Mouse (Mus musculus): ENCODE results near the gene Gnaq. TPM values are rescaled to one million over a fixed set of nuclear protein-coding genes. Genes with fewer than 3 reads are reported as not detected.

Gene Gnaq
- total and polyA plus RNA-seq, 3 experiments = 8.1 to 12.9 (median 8.2) TPM

DNA sequence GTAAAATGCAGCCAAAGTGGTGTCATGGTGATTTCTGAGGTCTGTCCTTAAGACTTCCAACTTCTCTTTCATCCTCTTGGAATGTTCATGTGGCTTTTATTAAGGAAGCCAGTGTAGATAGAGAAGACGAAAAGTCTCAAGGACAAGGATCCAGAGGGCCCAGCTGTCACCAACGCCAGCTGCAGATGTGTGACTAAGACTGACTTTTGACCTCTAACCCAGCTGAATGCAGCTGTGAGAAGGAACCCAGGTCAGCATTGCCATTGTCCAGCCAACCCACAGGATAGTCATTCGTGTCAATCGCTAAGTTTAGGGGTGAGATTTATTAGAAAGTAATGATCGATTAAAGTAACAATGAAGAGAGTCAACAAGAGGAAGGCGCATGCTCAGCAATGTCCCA lies 270.5 kb downstream of the Gnaq start:
- no peaks in the 10 kb centered on the region for H3K9me3 ChIP-seq (replicated peaks; ENCODE audit: low read length)
- no peak overlapping the region for H3K9ac ChIP-seq (ENCODE audit: insufficient read depth, low read depth)
- no peaks in the 10 kb centered on the region for H3K36me3 ChIP-seq (replicated peaks in 1 of 2; ENCODE audit: control insufficient read depth in 1 of 2, insufficient read depth in 1 of 2, low read length in 1 of 2)
- DNase-seq (ENCODE audit: extremely low read depth) = no peak
- H3K27ac ChIP-seq (ENCODE audit: insufficient read depth, low read depth) = no peak overlapping the region
- no peak overlapping the region for H3K4me2 ChIP-seq (ENCODE audit: insufficient read depth, low read depth, poor library complexity, severe bottlenecking)
- in situ Hi-C loops (cut with MboI; ENCODE audit: low pct_ligation_motif_present, low pct_unique_long_range_greater_than_20kb, low sequenced_read_pairs) = no loop called here
- TF ChIP-seq SMC3 (IDR thresholded peaks at IDR 0.05; ENCODE audit: low read depth, low read length) = no peak
- no peak for TF ChIP-seq MAFK (IDR thresholded peaks at IDR 0.05; ENCODE audit: insufficient replicate concordance, low read length)
- TF ChIP-seq KAT2A (IDR thresholded peaks at IDR 0.05; ENCODE audit: insufficient replicate concordance, low read length) = no peak
- TF ChIP-seq CHD2 (IDR thresholded peaks at IDR 0.05; ENCODE audit: low read length) = no peak
- TF ChIP-seq USF2 (conservative IDR thresholded peaks at IDR 0.05; ENCODE audit: low read depth, low read length) = no peak
- TF ChIP-seq TBP (conservative IDR thresholded peaks at IDR 0.05; ENCODE audit: low read depth, low read length) = no peak
- TF ChIP-seq EP300 (IDR thresholded peaks at IDR 0.05; ENCODE audit: low read length) = no peak
- no peak for TF ChIP-seq TCF12 (IDR thresholded peaks at IDR 0.05; ENCODE audit: low read depth, low read length)
- no peak for TF ChIP-seq GABPA (IDR thresholded peaks at IDR 0.05; ENCODE audit: insufficient replicate concordance, low read depth, low read length)
- no peak for TF ChIP-seq POLR2AphosphoS2 (IDR thresholded peaks at IDR 0.05; ENCODE audit: low read depth, low read length)
- TF ChIP-seq ETS1 (conservative IDR thresholded peaks at IDR 0.05; ENCODE audit: low read depth, low read length) = no peak
- TF ChIP-seq UBTF (IDR thresholded peaks at IDR 0.05; ENCODE audit: low read depth, low read length) = no peak
- TF ChIP-seq CHD1 (IDR thresholded peaks at IDR 0.05; ENCODE audit: low read depth, low read length) = no peak
- TF ChIP-seq MEF2A (IDR thresholded peaks at IDR 0.05; ENCODE audit: borderline replicate concordance, low read depth, low read length) = no peak
- no peak overlapping the region for H3K4me3 ChIP-seq (replicated peaks in 1 of 3; ENCODE audit: low read depth in 2 of 3, low read length in 2 of 3, poor library complexity in 1 of 3)
- H3K27me3 ChIP-seq (replicated peaks) = no peaks in the 10 kb centered on the region
- peaks cover 11 to 29% of the 10 kb centered on the region in 2 experiments for H3K4me1 ChIP-seq (ENCODE audit: control insufficient read depth in 1 of 2, insufficient read depth in 2 of 2)
- no peaks in the 10 kb centered on the region for H3K79me2 ChIP-seq (replicated peaks; ENCODE audit: control insufficient read depth, extremely low read depth, insufficient read depth, poor library complexity, severe bottlenecking)
- dilution Hi-C loops (cut with MboI; ENCODE audit: extremely low pct_ligation_motif_present, extremely low pct_unique_long_range_greater_than_20kb, low sequenced_read_pairs) = no loop called here

- TF ChIP-seq USF1 (IDR thresholded peaks at IDR 0.05; ENCODE audit: low read depth, low read length) = peak; percentile 66
- TF ChIP-seq NELFE (IDR thresholded peaks at IDR 0.05; ENCODE audit: low read depth, low read length) = no peak
- peak; percentile 71 for TF ChIP-seq IRF4 (IDR thresholded peaks at IDR 0.05; ENCODE audit: low read depth, low read length)
- TF ChIP-seq JUN (IDR thresholded peaks at IDR 0.05; ENCODE audit: insufficient read depth, low read depth, low read length) = peak; percentile 91
- TF ChIP-seq TBP (conservative IDR thresholded peaks at IDR 0.05; ENCODE audit: low read depth, low read length) = no peak
- TF ChIP-seq USF2 (conservative IDR thresholded peaks at IDR 0.05; ENCODE audit: low read depth, low read length) = peak; percentile 74
- TF ChIP-seq BHLHE40 (IDR thresholded peaks at IDR 0.05; ENCODE audit: low read depth, low read length) = peak; percentile 37; the same call in 1 of the 2 replicates
- TF ChIP-seq ETS1 (conservative IDR thresholded peaks at IDR 0.05; ENCODE audit: low read depth, low read length) = peak; percentile 34
- 0 out of 2 replicates have a peak, but pooled peaks have one; percentile 40 for TF ChIP-seq MYC (IDR thresholded peaks at IDR 0.05; ENCODE audit: low read depth, low read length)
- peak; percentile 60; the same call in 1 of the 2 replicates for TF ChIP-seq EP300 (IDR thresholded peaks at IDR 0.05; ENCODE audit: low read length)
- no peak for TF ChIP-seq MXI1 (IDR thresholded peaks at IDR 0.05; ENCODE audit: low read depth, low read length)
- TF ChIP-seq JUND (conservative IDR thresholded peaks at IDR 0.05; ENCODE audit: low read depth, low read length) = peak; percentile 75; the same call in 1 of the 2 replicates
- Histone ChIP-seq H3K4me2 (ENCODE audit: insufficient read depth, low read depth, poor library complexity, severe bottlenecking) (no peak overlapping the region), H3K36me3 (replicated peaks in 1 of 2; ENCODE audit: control insufficient read depth in 1 of 2, insufficient read depth in 1 of 2, low read length in 1 of 2) (no peaks in the 10 kb centered on the region), H3K9me3 (replicated peaks; ENCODE audit: low read length) (no peaks in the 10 kb centered on the region), H3K27ac (ENCODE audit: insufficient read depth, low read depth) (no peak overlapping the region), H3K27me3 (replicated peaks) (no peaks in the 10 kb centered on the region), H3K4me1 (ENCODE audit: control insufficient read depth in 1 of 2, insufficient read depth in 2 of 2) (peaks cover 5 to 25% of the 10 kb centered on the region in 2 experiments), H3K9ac (ENCODE audit: insufficient read depth, low read depth) (no peak overlapping the region), H3K4me3 (replicated peaks in 1 of 3; ENCODE audit: low read depth in 2 of 3, low read length in 2 of 3, poor library complexity in 1 of 3) (no peak overlapping the region), H3K79me2 (replicated peaks; ENCODE audit: control insufficient read depth, extremely low read depth, insufficient read depth, poor library complexity, severe bottlenecking) (no peaks in the 10 kb centered on the region)
- in situ Hi-C loops (cut with MboI; ENCODE audit: low pct_ligation_motif_present, low pct_unique_long_range_greater_than_20kb, low sequenced_read_pairs) (no loop called here), dilution Hi-C loops (cut with MboI; ENCODE audit: extremely low pct_ligation_motif_present, extremely low pct_unique_long_range_greater_than_20kb, low sequenced_read_pairs) (no loop called here)
- DNase-seq (ENCODE audit: extremely low read depth) = peak; percentile 72
Measured at GRCm38 (mm10) chr19:16407727-16408126, 275.1 kb downstream of the Gnaq start.

Data from CH12.LX (cell line).